Mouse (Mus musculus) small intestine, adult 2 months (tissue): Measurements from ENCODE around the gene Dpm1. TPM values are rescaled to one million over a fixed set of nuclear protein-coding genes. Genes with fewer than 3 reads are reported as not detected.
A peak's percentile ranks its signal among the peaks of the same experiment; 100 is the strongest.

Experiments used
- H3K27ac ChIP-seq: fragments of 200-500 bp; 2 replicates; pipeline ENCODE4 v1.5.1; 2012; ENCODE audit warnings: low read depth, low read length, control low read depth, inconsistent platforms; ENCODE audit not compliant: insufficient read depth
- H3K27me3 ChIP-seq: fragments of 200-500 bp; 2 replicates; pipeline ENCODE4 v1.6.1; 2012; ENCODE audit warnings: mild to moderate bottlenecking, moderate library complexity, low read length, inconsistent platforms; ENCODE audit not compliant: control insufficient read depth, insufficient read depth
- H3K36me3 ChIP-seq: fragments of 200-500 bp; 2 replicates; pipeline ENCODE4 v1.6.1; 2012; ENCODE audit warnings: mild to moderate bottlenecking, low read length, control low read depth, inconsistent platforms; ENCODE audit not compliant: control insufficient read depth, insufficient read depth
- H3K4me1 ChIP-seq: fragments of 200-500 bp; 2 replicates; pipeline ENCODE4 v1.6.1; 2012; ENCODE audit warnings: low read length, inconsistent platforms, mixed read lengths; ENCODE audit not compliant: control insufficient read depth, insufficient read depth, insufficient read length
- H3K4me3 ChIP-seq: fragments of 200-500 bp; 2 replicates; pipeline ENCODE4 v1.5.1; 2012; ENCODE audit warnings: low read depth, mild to moderate bottlenecking, control low read depth, inconsistent platforms, low read length, moderate library complexity
- CTCF ChIP-seq: fragments of 200-500 bp; IDR thresholded peaks from 2 replicates; pipeline ENCODE4 v1.5.1; 2012; ENCODE audit warnings: low read depth, mild to moderate bottlenecking, control low read depth, inconsistent platforms, low read length, moderate library complexity, mixed read lengths; ENCODE audit not compliant: insufficient replicate concordance, insufficient read length; ENCODE audit errors: extremely low read depth
- POLR2A ChIP-seq: fragments of 200-500 bp; IDR thresholded peaks from 2 replicates; pipeline ENCODE4 v1.6.1; 2012; ENCODE audit warnings: low read depth, mild to moderate bottlenecking, control low read depth, inconsistent platforms, low read length, moderate library complexity
- WGBS: fragments of 180-500 bp; shearing (Covaris S2); methylation state at CpG from one replicate; pipeline ENCODE4 v1.1.7; 2018; 5-methylcytosine and 5-hydroxymethylcytosine counted together
- polyA plus RNA-seq: library from polyadenylated mRNA; depleted of rRNA; stranded (reverse); fragments of >200 nt; gene quantifications from 2 replicates; pipeline ENCODE4 v1.2.3, GENCODE M21; 2012

Gene Dpm1
- polyA plus RNA-seq, 1 experiment: 26.2 TPM

DNA sequence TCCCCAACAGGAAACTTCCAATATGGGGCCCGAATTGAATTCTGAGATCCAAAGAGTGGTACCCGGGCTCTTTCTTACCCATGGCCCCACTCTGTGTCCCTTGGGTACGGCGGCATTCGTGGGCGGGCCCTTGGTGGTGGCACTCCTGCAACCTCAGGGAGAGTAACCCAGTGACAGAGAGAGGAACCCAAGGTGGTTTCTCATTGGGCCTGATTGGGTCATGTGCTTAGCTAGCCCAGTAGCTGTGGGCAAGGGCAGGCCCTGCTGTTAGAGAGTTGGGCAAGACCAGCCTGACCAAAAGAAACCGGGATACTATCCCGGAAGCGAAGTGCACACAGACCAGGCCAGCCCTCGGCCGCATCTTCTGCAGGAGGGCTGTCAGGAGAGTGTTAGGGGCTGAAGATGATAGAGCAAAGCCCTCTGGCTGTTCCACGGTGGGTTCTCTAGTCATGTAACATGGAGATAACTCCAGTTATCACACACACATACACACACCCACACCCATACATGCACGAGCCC, 60.2 kb downstream of the Dpm1 start:
- TF ChIP-seq CTCF (no peak), POLR2A (peak; percentile 30; the same call in 1 of the 2 replicates)
- 6% methylated on average over 13 of the region's 13 CpGs for WGBS
- H3K4me1 ChIP-seq: peaks cover 9% of the 10 kb centered on the region
- H3K27ac ChIP-seq: no peak overlapping the region
- H3K4me3 ChIP-seq: peak overlapping the region; percentile 53
- no peaks in the 10 kb centered on the region for H3K27me3 ChIP-seq
- no peaks in the 10 kb centered on the region for H3K36me3 ChIP-seq

DNA sequence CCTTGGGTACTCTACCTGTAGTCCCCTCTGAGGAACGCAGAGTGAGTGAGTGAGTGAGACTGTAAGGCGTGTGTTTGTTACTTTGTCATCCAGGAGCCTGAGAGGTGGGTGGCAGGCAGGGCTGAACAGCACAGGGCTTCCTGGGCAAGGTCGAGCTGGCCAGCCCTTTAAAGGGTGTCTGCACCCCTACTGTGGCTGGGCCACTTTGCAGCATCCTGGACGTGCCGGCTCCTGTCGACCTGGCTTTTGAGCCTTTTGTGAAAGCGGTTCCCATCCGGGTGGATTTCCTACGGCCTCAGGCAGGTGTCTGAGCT, 60.6 kb downstream of the Dpm1 start:
- H3K27ac ChIP-seq: no peak overlapping the region
- 13% methylated on average over 9 of the region's 9 CpGs for WGBS
- no peaks in the 10 kb centered on the region for H3K36me3 ChIP-seq
- TF ChIP-seq CTCF: no peak
- TF ChIP-seq POLR2A: no peak
- H3K27me3 ChIP-seq: no peaks in the 10 kb centered on the region
- peak overlapping the region; percentile 53 for H3K4me3 ChIP-seq
- H3K4me1 ChIP-seq: peaks cover 9% of the 10 kb centered on the region

DNA sequence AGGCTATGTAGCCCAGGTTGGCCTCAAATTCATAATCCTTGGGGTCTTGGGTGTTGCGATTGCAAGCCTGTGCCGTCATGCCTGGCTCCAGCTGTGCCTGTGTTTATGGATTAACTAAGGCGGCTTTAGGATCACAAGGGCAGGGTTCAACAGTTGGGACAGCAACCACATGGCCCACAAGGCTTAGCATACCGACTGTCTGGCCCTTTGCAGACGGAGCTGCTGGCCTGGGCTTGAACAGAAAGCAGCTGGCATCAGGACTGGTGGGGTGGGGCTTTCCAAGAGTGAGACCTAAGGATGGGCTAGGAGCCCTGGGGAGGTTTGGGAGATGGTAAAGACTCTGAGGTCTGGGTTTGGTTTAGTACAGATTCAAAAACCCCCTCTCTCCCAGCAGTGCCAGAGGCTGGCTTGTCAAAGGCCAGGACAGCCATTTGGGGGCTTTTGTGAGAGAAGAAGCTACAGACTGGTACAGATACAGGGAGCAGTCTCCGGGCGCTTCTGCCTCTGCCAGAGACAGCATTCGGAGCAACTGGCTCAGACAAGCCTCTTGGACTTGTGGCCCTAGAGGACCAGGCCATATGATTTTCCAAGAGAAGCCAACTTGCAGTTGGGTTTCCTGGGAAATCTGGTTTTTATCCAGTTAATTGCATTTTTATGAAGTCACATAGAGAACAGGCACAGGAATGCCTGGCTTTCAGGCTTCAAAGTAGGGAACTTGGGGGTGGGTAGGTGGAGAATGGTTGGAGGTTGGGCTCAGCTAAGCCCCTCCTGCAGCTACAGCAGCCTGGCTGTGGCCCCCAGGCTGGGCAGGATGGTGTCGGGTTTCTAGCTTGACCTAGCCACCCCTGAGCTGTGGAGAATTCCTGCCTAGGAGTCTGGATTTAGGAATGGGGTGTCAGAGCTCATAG, 61.2 kb downstream of the Dpm1 start:
- no peak overlapping the region for H3K4me3 ChIP-seq
- no peaks in the 10 kb centered on the region for H3K27me3 ChIP-seq
- H3K4me1 ChIP-seq: peaks cover 9% of the 10 kb centered on the region
- H3K27ac ChIP-seq: no peak overlapping the region
- H3K36me3 ChIP-seq: no peaks in the 10 kb centered on the region
- TF ChIP-seq CTCF (no peak), POLR2A (no peak)
- WGBS: 78% methylated on average over 9 of the region's 9 CpGs

DNA sequence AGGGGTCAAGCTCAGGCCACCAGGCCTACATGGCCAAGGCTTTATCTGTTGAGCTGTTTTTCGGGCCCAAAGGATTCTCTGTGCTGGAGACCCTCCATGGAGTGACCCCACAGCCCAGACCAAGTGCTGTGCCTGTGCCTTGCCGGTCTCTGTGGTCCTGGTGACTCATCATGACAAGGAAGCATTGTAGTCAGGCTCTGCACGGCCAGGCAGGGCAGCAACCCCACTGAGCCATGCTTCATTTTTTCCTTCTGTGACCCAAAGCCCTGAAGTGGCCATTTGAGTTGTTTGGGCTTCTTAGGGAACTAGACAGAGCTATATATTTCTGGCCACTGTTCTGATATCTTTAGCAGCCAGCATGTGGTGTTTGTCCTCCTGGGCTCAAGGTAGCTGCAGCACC, 62.6 kb downstream of the Dpm1 start:
- H3K4me3 ChIP-seq: no peak overlapping the region
- no peaks in the 10 kb centered on the region for H3K27me3 ChIP-seq
- TF ChIP-seq POLR2A: no peak
- TF ChIP-seq CTCF: no peak
- no peaks in the 10 kb centered on the region for H3K36me3 ChIP-seq
- H3K4me1 ChIP-seq: peaks cover 9% of the 10 kb centered on the region
- no peak overlapping the region for H3K27ac ChIP-seq
- WGBS: 75% methylated on average over 3 of the region's 3 CpGs

GRCm38 (mm10) chr2:168166750-168167460, 63.5 kb downstream of the Dpm1 start:
- Histone ChIP-seq H3K27ac (no peak overlapping the region), H3K27me3 (no peaks in the 10 kb centered on the region), H3K4me3 (no peak overlapping the region; the same call in 1 of the 2 replicates), H3K4me1 (peaks cover 9% of the 10 kb centered on the region), H3K36me3 (no peaks in the 10 kb centered on the region)
- TF ChIP-seq POLR2A (no peak), CTCF (no peak)
- WGBS: 58% methylated on average over 21 of the region's 21 CpGs

DNA sequence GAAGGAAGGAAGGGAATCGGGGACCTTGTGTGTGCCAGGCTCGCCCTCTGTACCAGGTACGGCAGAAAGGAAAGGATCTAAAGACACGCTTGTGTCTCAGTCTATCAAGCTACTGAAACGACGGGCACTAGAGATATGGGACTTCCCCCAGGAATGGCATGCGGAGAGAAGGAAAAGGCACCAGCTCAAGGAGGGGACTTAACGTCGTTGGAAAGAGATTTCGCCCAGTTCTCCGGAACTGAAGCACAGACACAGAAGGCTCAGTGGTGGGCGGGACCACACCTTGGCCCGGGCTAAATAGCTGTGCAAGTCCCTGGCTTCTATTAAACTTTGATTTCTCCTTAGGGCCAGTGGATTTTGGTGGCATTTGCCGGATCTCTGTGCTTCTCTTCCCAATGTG, 68.4 kb downstream of the Dpm1 start:
- WGBS: 7% methylated on average over 14 of the region's 14 CpGs
- H3K4me3 ChIP-seq: peak overlapping the region; percentile 36

DNA sequence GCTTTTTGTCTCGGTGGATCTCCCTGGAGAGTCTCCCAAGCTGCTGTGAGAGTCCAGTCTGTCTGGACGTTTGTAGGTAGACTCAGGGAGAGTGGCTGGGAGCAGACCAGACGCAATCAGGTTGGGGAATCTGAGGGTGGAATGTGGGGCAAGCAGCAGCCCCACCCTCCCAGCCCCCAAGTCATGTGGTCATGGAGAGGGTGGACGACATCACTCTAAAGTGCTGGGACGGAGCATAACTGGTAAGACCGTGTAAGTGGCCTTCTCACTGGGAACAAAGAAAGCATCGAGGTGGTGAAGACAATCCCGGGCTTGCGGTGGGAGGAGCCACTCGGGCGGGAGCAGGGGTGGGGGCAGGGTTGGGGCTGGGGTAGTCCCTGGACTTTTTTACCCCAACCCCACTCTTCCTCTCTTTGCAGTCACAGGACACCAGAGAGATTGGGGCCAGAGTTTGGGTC, 68.8 kb downstream of the Dpm1 start:
- peaks cover 14% of the 10 kb centered on the region for H3K4me1 ChIP-seq
- no peak overlapping the region for H3K27ac ChIP-seq
- H3K36me3 ChIP-seq: no peaks in the 10 kb centered on the region
- TF ChIP-seq CTCF: no peak
- TF ChIP-seq POLR2A: no peak
- H3K27me3 ChIP-seq: no peaks in the 10 kb centered on the region
- H3K4me3 ChIP-seq: peak overlapping the region; percentile 36
- WGBS: 16% methylated on average over 11 of the region's 11 CpGs

More for the DNA sequence above, 68.4 kb downstream of the Dpm1 start:
- H3K27me3 ChIP-seq: no peaks in the 10 kb centered on the region
- no peak overlapping the region for H3K27ac ChIP-seq
- TF ChIP-seq CTCF: no peak
- no peak for TF ChIP-seq POLR2A
- peaks cover 14% of the 10 kb centered on the region for H3K4me1 ChIP-seq
- H3K36me3 ChIP-seq: no peaks in the 10 kb centered on the region
